Mouse (Mus musculus) embryonic facial prominence, embryonic 12.5 days (tissue): Measurements from ENCODE around the gene Gm20696. TPM values are rescaled to one million over a fixed set of nuclear protein-coding genes. Genes with fewer than 3 reads are reported as not detected.

Experiments
- ATAC-seq: fragments of 200-750 bp; cut with Nextera tagmentation; 2 replicates; pipeline ENCODE4 v1.8.0; 2017; ENCODE audit not compliant: insufficient number of reproducible peaks, insufficient read depth, low FRiP score, low TSS enrichment
- H3K27ac ChIP-seq: fragments of 300-500 bp; sonication (generic); 2 replicates; pipeline ENCODE4 v1.5.1; 2016; ENCODE audit warnings: mild to moderate bottlenecking
- H3K27me3 ChIP-seq: fragments of 300-500 bp; sonication (generic); 2 replicates; pipeline ENCODE4 v1.6.1; 2016; ENCODE audit warnings: mild to moderate bottlenecking, moderate library complexity
- H3K36me3 ChIP-seq: fragments of 300-500 bp; sonication (generic); 2 replicates; pipeline ENCODE4 v1.6.1; 2016; ENCODE audit warnings: mild to moderate bottlenecking
- H3K4me1 ChIP-seq: fragments of 300-500 bp; sonication (generic); 2 replicates; pipeline ENCODE4 v1.6.1; 2016
- H3K4me2 ChIP-seq: fragments of 300-500 bp; sonication (generic); replicated peaks from 2 replicates; pipeline ENCODE4 v1.6.1; 2016; ENCODE audit warnings: mild to moderate bottlenecking, moderate library complexity
- H3K4me3 ChIP-seq: fragments of 300-500 bp; sonication (generic); 2 replicates; pipeline ENCODE4 v1.5.1; 2016; ENCODE audit warnings: mild to moderate bottlenecking
- H3K9ac ChIP-seq: fragments of 300-500 bp; sonication (generic); 2 replicates; pipeline ENCODE4 v1.6.1; 2016; ENCODE audit warnings: mild to moderate bottlenecking, moderate library complexity
- H3K9me3 ChIP-seq: fragments of 300-500 bp; sonication (generic); 2 replicates; pipeline ENCODE4 v1.6.1; 2016; ENCODE audit warnings: mild to moderate bottlenecking, moderate library complexity
- WGBS: fragments of 180-500 bp; shearing (Covaris S2); methylation state at CpG from one replicate; pipeline ENCODE4 v1.1.7; 2016; 5-methylcytosine and 5-hydroxymethylcytosine counted together
- polyA plus RNA-seq: library from polyadenylated mRNA; unstranded; fragments of >200 nt; fragmentation: Nextera tagmentation; extraction: Ambion mirVana; gene quantifications from 2 replicates; pipeline ENCODE4 v1.2.1, GENCODE M21; 2016

Gm20696 gene
- polyA plus RNA-seq, 1 experiment from 2014 or later, result 7.5 TPM

DNA sequence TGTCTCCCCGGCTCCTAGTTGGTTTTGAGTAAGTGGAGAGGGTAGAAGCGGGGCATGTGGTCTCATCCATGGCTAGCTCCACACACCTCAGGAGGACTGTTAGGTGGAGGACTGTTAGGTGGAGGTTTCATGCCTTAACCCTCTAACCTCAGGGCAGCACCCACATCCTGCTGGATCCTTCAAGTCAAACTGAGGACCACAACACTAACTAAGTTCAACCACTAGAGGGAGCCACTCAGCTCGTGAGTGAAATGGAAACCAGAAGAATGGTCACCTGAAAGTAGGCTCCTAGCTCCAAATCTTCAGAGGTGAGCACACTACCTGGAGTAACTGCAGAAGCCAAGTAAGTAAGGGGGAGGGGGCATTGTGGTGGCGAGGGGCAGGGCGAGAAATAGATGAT lies 18.3 kb upstream of the Gm20696 start:
- Histone ChIP-seq H3K4me1 (no peaks in the 10 kb centered on the region), H3K36me3 (no peaks in the 10 kb centered on the region), H3K9me3 (no peaks in the 10 kb centered on the region), H3K27ac (no peak overlapping the region), H3K9ac (no peak overlapping the region), H3K27me3 (no peaks in the 10 kb centered on the region), H3K4me2 (no peak overlapping the region), H3K4me3 (no peak overlapping the region)
- ATAC-seq, result no peak
- 50% methylated on average over 5 of the region's 5 CpGs for WGBS

DNA sequence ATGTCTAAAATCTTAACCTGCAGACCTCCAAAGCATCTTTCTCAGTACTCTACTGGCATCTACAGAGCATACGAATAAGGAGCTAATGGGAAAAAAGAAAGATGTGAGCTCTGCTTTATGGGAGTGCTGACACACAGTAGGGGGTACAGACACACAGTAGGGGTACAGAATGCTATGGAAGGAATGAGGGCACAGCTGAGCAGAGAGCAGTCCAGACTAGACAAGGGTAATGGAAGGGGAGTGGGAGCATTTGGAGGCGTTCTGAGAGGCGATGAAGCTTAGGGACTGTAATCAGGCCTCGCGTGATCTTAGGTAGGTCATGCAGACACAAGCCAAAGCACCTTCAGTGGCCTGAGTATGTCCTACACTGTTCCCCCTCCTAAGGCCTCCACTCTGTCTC lies 17.4 kb upstream of the Gm20696 start:
- WGBS, result 93% methylated on average over 5 of the region's 5 CpGs
- Histone ChIP-seq H3K9ac (no peak overlapping the region), H3K36me3 (no peaks in the 10 kb centered on the region), H3K9me3 (no peaks in the 10 kb centered on the region), H3K4me1 (no peaks in the 10 kb centered on the region), H3K27ac (no peak overlapping the region), H3K4me3 (no peak overlapping the region), H3K4me2 (no peak overlapping the region), H3K27me3 (no peaks in the 10 kb centered on the region)
- ATAC-seq, result 0 out of 2 replicates have a peak, but pooled peaks have one; percentile 15

DNA sequence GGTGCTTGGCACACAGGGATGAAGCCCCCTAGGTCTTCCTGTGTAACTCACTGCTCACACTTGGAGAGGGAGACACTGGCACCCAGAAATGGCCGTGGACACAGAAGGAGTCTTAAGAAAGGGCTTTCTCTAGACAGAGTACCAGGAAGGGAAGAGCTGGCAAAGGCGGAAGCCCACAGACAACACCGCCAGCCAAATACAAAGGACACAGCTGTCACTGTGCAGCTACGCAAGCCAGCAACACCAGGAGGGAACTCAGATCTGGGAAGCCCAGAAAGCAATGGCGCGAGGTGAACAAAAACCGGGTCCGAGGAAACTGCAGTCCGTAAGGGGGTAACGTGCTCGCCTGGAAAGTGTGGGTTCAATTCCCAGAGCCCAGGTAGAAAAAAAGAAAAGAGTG lies 11.5 kb upstream of the Gm20696 start:
- no peak overlapping the region for H3K27ac ChIP-seq
- H3K27me3 ChIP-seq, result no peaks in the 10 kb centered on the region
- no peak overlapping the region for H3K4me3 ChIP-seq
- no peaks in the 10 kb centered on the region for H3K4me1 ChIP-seq
- WGBS, result 83% methylated on average over 11 of the region's 11 CpGs
- H3K9me3 ChIP-seq, result no peaks in the 10 kb centered on the region
- no peak overlapping the region for H3K4me2 ChIP-seq
- H3K36me3 ChIP-seq, result no peaks in the 10 kb centered on the region
- no peak overlapping the region for H3K9ac ChIP-seq
- ATAC-seq, result no peak

DNA sequence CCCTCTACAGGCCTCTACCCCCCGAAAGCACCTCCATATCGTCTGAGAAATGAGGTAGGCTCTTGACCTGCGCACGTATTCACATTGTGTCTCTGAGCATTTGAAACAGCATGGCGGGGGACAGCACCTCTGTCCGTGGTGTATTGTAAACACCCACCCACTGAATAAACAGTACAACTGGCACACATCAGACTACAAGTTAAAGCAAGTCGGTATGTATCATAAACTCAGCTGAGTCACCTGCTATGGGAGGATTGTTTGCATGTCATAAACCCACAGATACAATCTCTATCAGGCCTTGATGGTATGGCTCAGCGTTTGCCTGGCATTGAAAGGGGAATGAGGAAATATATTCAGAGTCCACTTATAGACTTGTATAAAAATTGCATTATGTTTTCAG lies 10.7 kb upstream of the Gm20696 start:
- Histone ChIP-seq H3K27me3 (no peaks in the 10 kb centered on the region), H3K4me3 (no peak overlapping the region), H3K27ac (no peak overlapping the region), H3K9ac (no peak overlapping the region), H3K36me3 (no peaks in the 10 kb centered on the region), H3K4me1 (no peaks in the 10 kb centered on the region), H3K9me3 (no peaks in the 10 kb centered on the region), H3K4me2 (no peak overlapping the region)
- ATAC-seq, result no peak
- WGBS, result 88% methylated on average over 8 of the region's 8 CpGs

DNA sequence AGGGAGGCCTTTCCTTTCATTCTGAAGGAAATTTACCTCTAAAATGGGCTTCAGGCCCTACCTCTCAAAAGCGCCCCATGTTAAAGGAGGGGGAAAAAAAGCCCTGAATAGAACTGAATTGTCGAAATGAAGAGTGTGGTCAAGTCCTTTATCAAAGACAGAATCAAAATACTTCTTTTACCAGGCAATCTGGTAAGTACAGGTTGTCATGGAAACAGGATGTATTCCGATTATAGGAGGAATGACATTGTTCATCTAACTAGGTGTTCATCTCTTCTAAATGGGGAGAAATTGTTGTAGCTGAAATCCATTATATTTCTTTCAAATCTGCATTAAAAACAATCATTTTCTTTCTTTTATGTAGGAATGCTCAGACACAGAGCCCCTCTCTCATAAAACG lies 7.9 kb upstream of the Gm20696 start:
- whole genome bisulfite sequencing, result 78% methylated on average over 4 of the region's 4 CpGs
- Histone ChIP-seq H3K27me3 (no peaks in the 10 kb centered on the region), H3K9ac (no peak overlapping the region), H3K4me1 (peaks cover 7% of the 10 kb centered on the region; the same call in 1 of the 2 replicates), H3K36me3 (no peaks in the 10 kb centered on the region), H3K4me2 (no peak overlapping the region), H3K27ac (no peak overlapping the region), H3K9me3 (no peaks in the 10 kb centered on the region), H3K4me3 (no peak overlapping the region)
- no peak for ATAC-seq

DNA sequence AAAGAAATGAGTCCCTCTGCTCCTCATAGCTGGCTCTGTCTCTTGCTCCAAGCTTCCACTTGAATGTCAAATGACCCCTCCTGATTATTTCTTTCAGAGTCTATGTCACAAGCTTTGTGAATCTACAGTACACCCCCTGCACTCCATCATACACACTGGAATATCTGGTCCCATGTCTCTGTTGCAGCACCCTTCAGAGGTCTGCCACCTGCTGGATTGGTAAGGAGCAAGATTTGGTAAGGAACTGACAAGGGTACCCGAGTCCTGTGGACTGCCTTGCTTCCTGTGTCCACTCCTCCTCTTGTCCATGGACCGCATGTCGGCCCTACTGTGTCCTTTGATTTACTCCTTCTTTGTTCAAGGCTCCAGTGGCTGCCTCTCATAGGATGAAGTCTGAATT lies 5.2 kb upstream of the Gm20696 start:
- no peak overlapping the region for H3K4me3 ChIP-seq
- H3K9me3 ChIP-seq, result no peaks in the 10 kb centered on the region
- 58% methylated on average over 3 of the region's 3 CpGs for WGBS
- peaks cover 19% of the 10 kb centered on the region; the same call in 1 of the 2 replicates for H3K4me1 ChIP-seq
- H3K9ac ChIP-seq, result no peak overlapping the region
- no peaks in the 10 kb centered on the region for H3K36me3 ChIP-seq
- H3K27ac ChIP-seq, result no peak overlapping the region
- no peaks in the 10 kb centered on the region for H3K27me3 ChIP-seq
- no peak overlapping the region for H3K4me2 ChIP-seq
- ATAC-seq, result no peak

DNA sequence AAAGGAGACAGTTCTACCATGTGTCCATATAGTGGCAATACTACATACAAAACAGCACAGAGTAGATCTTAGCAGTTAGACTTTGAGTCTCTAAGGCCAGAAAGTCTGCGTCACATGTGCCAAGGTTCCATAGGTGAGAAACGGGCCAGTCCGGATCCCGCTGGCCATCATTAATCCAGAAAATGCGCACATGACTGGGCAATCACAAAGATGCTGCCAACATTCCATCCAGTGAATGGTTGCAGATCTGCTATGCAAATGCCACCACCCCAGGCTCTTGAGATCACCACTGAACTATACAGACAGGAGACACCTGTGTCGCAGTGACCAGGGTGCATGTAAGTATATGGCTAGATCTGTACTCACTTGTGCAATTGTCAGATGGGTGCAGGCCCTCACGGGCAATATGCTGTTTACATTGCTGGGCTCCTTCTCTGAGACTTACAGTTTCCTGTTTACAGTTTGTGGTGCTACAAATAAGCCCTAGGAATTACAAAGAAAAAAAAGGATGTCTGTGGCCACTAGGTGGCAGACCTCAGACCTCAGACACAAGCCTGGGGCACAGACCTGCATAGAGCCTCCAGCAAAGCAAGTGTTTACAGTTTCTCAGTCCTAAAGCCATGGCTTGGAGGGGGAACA lies 4.0 kb upstream of the Gm20696 start:
- Histone ChIP-seq H3K4me1 (peaks cover 23% of the 10 kb centered on the region; the same call in 1 of the 2 replicates), H3K4me2 (no peak overlapping the region), H3K4me3 (no peak overlapping the region), H3K36me3 (no peaks in the 10 kb centered on the region), H3K9ac (no peak overlapping the region), H3K9me3 (no peaks in the 10 kb centered on the region), H3K27me3 (no peaks in the 10 kb centered on the region), H3K27ac (no peak overlapping the region)
- ATAC-seq, result no peak
- 74% methylated on average over 7 of the region's 7 CpGs for WGBS

DNA sequence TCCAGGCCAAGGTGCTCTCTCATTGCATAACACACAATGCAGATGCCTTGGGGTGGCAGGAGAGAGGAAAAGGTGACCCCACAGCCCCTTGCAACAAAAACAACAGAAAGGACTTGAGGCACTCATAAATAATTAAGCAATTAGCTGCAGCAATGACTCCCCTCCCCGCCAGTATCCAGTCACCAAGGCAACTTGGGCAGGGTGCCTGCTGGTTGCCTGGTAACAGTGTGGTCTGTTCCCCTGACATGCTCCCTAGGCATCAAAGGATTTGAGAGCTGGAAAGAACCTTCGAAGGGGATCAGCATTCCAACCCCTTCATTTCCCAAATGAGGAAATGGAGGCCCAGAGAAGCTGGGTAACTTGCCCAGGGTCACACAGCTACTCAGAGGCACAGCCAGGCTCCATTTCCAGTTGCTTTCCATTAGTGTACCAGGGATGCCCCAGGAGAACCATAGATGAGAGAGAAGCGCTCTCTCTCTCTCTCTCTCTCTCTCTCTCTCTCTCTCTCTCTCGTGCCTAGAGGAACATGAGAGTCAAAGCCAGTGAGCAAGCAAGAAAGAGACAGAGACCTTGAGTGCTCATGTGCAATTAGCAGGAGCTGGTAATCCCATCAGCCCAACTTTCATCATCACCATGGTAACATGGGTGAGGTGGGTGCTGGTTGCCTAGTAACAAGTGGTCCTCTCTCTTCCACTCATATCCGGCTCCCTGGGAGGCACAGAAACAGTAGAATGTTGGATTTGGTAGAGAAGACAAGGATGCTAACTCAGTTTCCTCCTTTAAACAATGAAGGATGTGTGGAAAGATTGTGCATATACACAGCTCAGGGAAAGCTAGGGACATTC lies 3.1 kb upstream of the Gm20696 start:
- Histone ChIP-seq H3K9ac (no peak overlapping the region), H3K4me1 (peaks cover 23% of the 10 kb centered on the region; the same call in 1 of the 2 replicates), H3K9me3 (no peaks in the 10 kb centered on the region), H3K4me3 (no peak overlapping the region), H3K36me3 (no peaks in the 10 kb centered on the region), H3K4me2 (no peak overlapping the region), H3K27ac (no peak overlapping the region), H3K27me3 (no peaks in the 10 kb centered on the region)
- no peak for ATAC-seq
- WGBS, result 29% methylated on average over 5 of the region's 5 CpGs

DNA sequence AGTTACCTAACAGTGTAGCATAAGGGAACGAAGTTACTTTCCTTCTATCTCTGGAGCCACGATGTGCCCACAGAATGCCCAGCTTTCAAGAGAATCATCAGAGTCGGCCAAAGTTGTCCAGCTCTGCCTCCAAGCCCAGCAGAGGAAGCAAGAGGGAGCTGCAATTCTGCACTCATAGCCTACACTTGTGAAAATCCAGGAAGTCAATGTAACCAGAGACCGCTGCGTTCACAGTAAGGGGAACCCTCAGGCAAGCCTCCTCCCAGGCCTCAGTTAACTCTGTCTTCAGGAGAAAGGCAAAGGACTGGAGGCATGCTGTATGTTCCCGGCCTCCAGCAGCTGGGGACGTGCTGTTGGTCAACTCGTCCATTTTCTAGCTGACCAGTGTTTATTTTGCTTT lies 693 bp upstream of the Gm20696 start:
- 12% methylated on average over 8 of the region's 8 CpGs for WGBS
- ATAC-seq, result no peak
- H3K4me2 ChIP-seq, result peak overlapping the region; percentile 78

DNA sequence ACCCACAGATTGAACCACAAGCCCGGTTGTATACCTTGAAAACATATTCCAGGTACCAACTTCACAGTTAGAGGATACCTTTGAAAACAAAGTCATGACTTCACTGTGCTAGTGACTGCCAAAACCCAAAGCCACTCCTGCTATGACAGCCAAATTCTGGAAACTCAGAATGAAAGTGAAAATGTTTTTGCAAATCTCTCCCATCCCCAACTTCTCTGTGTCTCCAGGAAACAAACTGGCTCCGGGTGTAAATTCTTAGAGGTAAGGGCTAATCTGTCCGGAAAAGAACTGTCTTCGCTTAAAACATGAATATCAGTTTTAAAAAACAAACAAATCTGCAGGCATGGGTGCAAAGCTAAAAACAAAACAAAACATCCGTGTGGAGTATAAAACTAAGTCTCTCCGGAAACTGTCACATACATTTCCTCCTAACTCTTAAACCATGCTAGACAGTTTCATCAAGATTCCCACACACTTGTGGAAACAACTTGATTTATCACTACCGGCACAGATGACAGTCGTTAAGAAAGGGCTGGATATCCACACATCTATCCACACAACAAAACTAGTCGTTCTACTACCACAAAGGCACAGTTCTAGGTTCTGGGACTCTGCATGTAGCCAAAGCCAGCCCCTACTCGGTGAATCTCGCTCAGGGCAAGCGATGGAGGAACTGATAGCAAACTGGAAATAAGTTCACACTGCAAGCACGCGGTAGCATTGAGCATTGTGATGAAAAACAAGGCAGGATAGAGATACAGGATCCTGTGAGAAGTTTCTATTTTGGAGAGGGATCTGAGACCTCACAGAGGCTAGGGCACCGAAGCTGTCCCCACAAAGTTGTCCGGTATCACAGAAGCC lies 910 bp downstream of the Gm20696 start:
- Histone ChIP-seq H3K4me3 (peak overlapping the region; percentile 72), H3K27ac (no peak overlapping the region), H3K9me3 (no peaks in the 10 kb centered on the region), H3K27me3 (no peaks in the 10 kb centered on the region), H3K9ac (peak overlapping the region; percentile 76), H3K4me1 (peaks cover 30% of the 10 kb centered on the region), H3K36me3 (no peaks in the 10 kb centered on the region), H3K4me2 (peak overlapping the region; percentile 78)
- 25% methylated on average over 16 of the region's 16 CpGs for WGBS
- no peak for ATAC-seq

More for the DNA sequence above, 693 bp upstream of the Gm20696 start:
- Histone ChIP-seq H3K27me3 (no peaks in the 10 kb centered on the region), H3K4me1 (peaks cover 30% of the 10 kb centered on the region), H3K27ac (no peak overlapping the region), H3K36me3 (no peaks in the 10 kb centered on the region), H3K4me3 (peak overlapping the region; percentile 72), H3K9me3 (no peaks in the 10 kb centered on the region), H3K9ac (no peak overlapping the region)

DNA sequence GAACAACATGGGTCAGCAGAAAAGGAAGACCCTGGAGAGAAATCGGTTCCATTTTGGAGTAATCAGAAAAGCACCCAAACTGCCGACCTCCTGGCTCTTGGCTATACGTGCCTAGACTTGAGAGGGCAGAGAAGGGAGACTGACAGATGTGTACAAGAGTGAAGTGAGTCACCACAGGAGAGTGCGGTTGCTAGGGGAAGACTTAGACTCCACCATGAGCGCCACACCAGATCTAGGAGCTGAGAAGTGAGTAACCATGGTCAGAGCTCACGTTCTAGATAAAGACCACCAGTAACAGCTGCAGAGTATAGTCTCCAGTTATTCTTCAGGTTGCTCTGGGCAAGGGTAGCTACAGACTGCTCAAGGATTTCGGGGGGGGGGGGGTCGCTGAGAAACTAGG lies 3.4 kb downstream of the Gm20696 start:
- H3K4me1 ChIP-seq, result peaks cover 20% of the 10 kb centered on the region
- H3K27me3 ChIP-seq, result no peaks in the 10 kb centered on the region
- no peak overlapping the region for H3K4me3 ChIP-seq
- H3K27ac ChIP-seq, result no peak overlapping the region
- no peaks in the 10 kb centered on the region for H3K9me3 ChIP-seq
- ATAC-seq, result no peak
- H3K9ac ChIP-seq, result no peak overlapping the region; the same call in 1 of the 2 replicates
- WGBS, result 79% methylated on average over 8 of the region's 8 CpGs
- H3K4me2 ChIP-seq, result no peak overlapping the region
- no peaks in the 10 kb centered on the region for H3K36me3 ChIP-seq
